Mouse (Mus musculus) embryonic facial prominence, embryonic 12.5 days (tissue): Measurements from ENCODE around the gene Ntn5. TPM values are rescaled to one million over a fixed set of nuclear protein-coding genes. Genes with fewer than 3 reads are reported as not detected.

Experiments
- ATAC-seq: fragments of 200-750 bp; cut with Nextera tagmentation; 2 replicates; pipeline ENCODE4 v1.8.0; 2017; ENCODE audit not compliant: insufficient number of reproducible peaks, insufficient read depth, low FRiP score, low TSS enrichment
- H3K27ac ChIP-seq: fragments of 300-500 bp; sonication (generic); 2 replicates; pipeline ENCODE4 v1.5.1; 2016; ENCODE audit warnings: mild to moderate bottlenecking
- H3K27me3 ChIP-seq: fragments of 300-500 bp; sonication (generic); 2 replicates; pipeline ENCODE4 v1.6.1; 2016; ENCODE audit warnings: mild to moderate bottlenecking, moderate library complexity
- H3K36me3 ChIP-seq: fragments of 300-500 bp; sonication (generic); 2 replicates; pipeline ENCODE4 v1.6.1; 2016; ENCODE audit warnings: mild to moderate bottlenecking
- H3K4me1 ChIP-seq: fragments of 300-500 bp; sonication (generic); 2 replicates; pipeline ENCODE4 v1.6.1; 2016
- H3K4me2 ChIP-seq: fragments of 300-500 bp; sonication (generic); replicated peaks from 2 replicates; pipeline ENCODE4 v1.6.1; 2016; ENCODE audit warnings: mild to moderate bottlenecking, moderate library complexity
- H3K4me3 ChIP-seq: fragments of 300-500 bp; sonication (generic); 2 replicates; pipeline ENCODE4 v1.5.1; 2016; ENCODE audit warnings: mild to moderate bottlenecking
- H3K9ac ChIP-seq: fragments of 300-500 bp; sonication (generic); 2 replicates; pipeline ENCODE4 v1.6.1; 2016; ENCODE audit warnings: mild to moderate bottlenecking, moderate library complexity
- H3K9me3 ChIP-seq: fragments of 300-500 bp; sonication (generic); 2 replicates; pipeline ENCODE4 v1.6.1; 2016; ENCODE audit warnings: mild to moderate bottlenecking, moderate library complexity
- WGBS: fragments of 180-500 bp; shearing (Covaris S2); methylation state at CpG from one replicate; pipeline ENCODE4 v1.1.7; 2016; 5-methylcytosine and 5-hydroxymethylcytosine counted together
- polyA plus RNA-seq: library from polyadenylated mRNA; unstranded; fragments of >200 nt; fragmentation: Nextera tagmentation; extraction: Ambion mirVana; gene quantifications from 2 replicates; pipeline ENCODE4 v1.2.1, GENCODE M21; 2016

Gene Ntn5
- polyA plus RNA-seq, 1 experiment from 2014 or later = 0.67 TPM

GRCm38 (mm10) chr7:45686841-45687240 lies 3.0 kb downstream of the Ntn5 start:
- no peaks in the 10 kb centered on the region for H3K9me3 ChIP-seq
- H3K36me3 ChIP-seq = no peaks in the 10 kb centered on the region
- H3K4me1 ChIP-seq = peaks cover 26% of the 10 kb centered on the region
- H3K27me3 ChIP-seq = 0 out of 2 replicates have a peak, but pooled peaks cover 6% of the 10 kb centered on the region
- H3K9ac ChIP-seq = no peak overlapping the region
- H3K4me3 ChIP-seq = no peak overlapping the region
- 66% methylated on average over 3 of the region's 3 CpGs for WGBS
- no peak overlapping the region for H3K27ac ChIP-seq
- ATAC-seq = no peak
- H3K4me2 ChIP-seq = no peak overlapping the region

- 53% methylated on average over 6 of the region's 6 CpGs for WGBS
- ATAC-seq = no peak
- peaks cover 28% of the 10 kb centered on the region for H3K4me1 ChIP-seq
- H3K4me2 ChIP-seq = no peak overlapping the region
- no peak overlapping the region for H3K27ac ChIP-seq
- H3K4me3 ChIP-seq = no peak overlapping the region
- 0 out of 2 replicates have a peak, but pooled peaks cover 6% of the 10 kb centered on the region for H3K27me3 ChIP-seq
- no peak overlapping the region for H3K9ac ChIP-seq
- H3K9me3 ChIP-seq = no peaks in the 10 kb centered on the region
- H3K36me3 ChIP-seq = no peaks in the 10 kb centered on the region
These were observed 5.3 kb downstream of the Ntn5 start for GRCm38 (mm10) chr7:45689099-45689498.

- 72% methylated on average over 11 of the region's 11 CpGs for WGBS
- Histone ChIP-seq H3K9me3 (no peaks in the 10 kb centered on the region), H3K4me2 (no peak overlapping the region), H3K27ac (no peak overlapping the region), H3K27me3 (0 out of 2 replicates have a peak, but pooled peaks cover 3% of the 10 kb centered on the region), H3K4me1 (peaks cover 29% of the 10 kb centered on the region), H3K36me3 (no peaks in the 10 kb centered on the region), H3K9ac (no peak overlapping the region), H3K4me3 (no peak overlapping the region)
- no peak for ATAC-seq
These were observed 6.0 kb downstream of the Ntn5 start for GRCm38 (mm10) chr7:45689800-45690199.

GRCm38 (mm10) chr7:45692364-45692763 lies 8.5 kb downstream of the Ntn5 start:
- no peak overlapping the region for H3K27ac ChIP-seq

DNA sequence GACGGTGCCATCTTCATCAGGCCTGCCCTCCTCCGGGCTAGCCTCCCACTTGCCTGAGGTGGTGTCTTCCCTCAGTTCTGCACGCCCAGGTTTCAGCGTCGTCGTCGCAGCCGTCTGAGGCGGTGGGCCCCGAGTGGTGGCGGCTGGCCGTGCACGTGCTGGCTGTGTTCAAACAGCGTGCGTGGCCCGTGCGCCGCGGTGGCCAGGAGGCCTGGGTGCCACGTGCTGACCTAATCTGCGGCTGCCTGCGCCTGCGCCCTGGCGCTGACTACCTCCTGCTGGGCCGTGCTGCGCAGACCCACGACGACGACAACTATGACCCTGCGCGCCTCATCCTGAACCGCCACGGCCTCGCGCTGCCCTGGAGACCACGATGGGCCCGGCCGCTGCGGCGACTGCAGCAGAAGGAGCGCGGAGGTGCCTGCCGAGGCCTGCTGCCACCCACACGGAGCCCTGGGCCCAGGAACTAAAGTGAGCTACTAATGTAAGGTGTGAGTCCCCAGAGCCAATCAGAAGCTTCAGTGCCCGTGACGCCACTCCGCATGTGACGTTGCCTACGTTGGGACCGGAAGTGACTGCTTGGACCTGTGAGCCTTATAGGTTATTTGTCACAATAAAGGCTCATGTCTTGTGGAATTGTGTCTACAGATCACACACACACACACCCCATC lies 10.2 kb downstream of the Ntn5 start, which contains the start of gene Sec1:
Gene Sec1 (minus strand): TSS at position 482 of the 671 bp plus-strand sequence.
- Histone ChIP-seq H3K27me3 (peaks cover 9% of the 10 kb centered on the region), H3K27ac (peak within 1 kb of the TSS; percentile 76), H3K4me3 (no peak within 1 kb of the TSS), H3K4me1 (peaks cover 20% of the 10 kb centered on the region), H3K9me3 (no peaks in the 10 kb centered on the region), H3K4me2 (no peak within 1 kb of the TSS), H3K36me3 (no peaks in the 10 kb centered on the region), H3K9ac (no peak within 1 kb of the TSS)
- 92% methylated on average over 50 of the region's 50 CpGs for WGBS
- ATAC-seq = no peak

More at GRCm38 (mm10) chr7:45692364-45692763, 8.5 kb downstream of the Ntn5 start:
- ATAC-seq = no peak
- Histone ChIP-seq H3K4me3 (no peak overlapping the region), H3K4me1 (peaks cover 20% of the 10 kb centered on the region), H3K27me3 (no peaks in the 10 kb centered on the region), H3K4me2 (no peak overlapping the region), H3K9me3 (no peaks in the 10 kb centered on the region), H3K9ac (no peak overlapping the region), H3K36me3 (no peaks in the 10 kb centered on the region)
- 93% methylated on average over 2 of the region's 2 CpGs for WGBS

DNA sequence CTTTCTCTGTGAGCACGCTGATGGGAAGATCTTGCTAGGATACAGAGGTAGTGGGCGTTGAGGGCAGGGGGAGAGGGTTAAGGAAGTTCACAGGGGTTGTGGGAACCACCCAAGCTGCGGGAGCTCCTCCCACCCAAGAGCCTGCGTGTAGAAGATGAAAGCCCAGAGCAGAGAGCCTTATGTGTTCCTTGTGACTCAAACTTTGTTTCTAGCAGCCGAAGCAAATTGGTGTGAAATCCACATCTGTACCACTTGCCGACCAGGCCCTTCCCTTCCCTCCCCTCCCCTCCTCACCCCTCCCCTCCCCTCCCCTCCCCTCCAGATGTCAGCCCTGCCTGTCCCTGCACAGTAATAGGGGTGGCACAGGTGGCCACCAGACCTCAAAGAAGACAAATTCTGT lies 11.3 kb downstream of the Ntn5 start:
- 0 out of 2 replicates have a peak, but pooled peaks have one; percentile 24 for ATAC-seq

GRCm38 (mm10) chr7:45697894-45698293 lies 14.1 kb downstream of the Ntn5 start:
- WGBS = 86% methylated on average over 7 of the region's 7 CpGs
- Histone ChIP-seq H3K4me3 (no peak overlapping the region), H3K4me1 (peaks cover 38% of the 10 kb centered on the region), H3K36me3 (no peaks in the 10 kb centered on the region), H3K27ac (no peak overlapping the region), H3K9me3 (no peaks in the 10 kb centered on the region), H3K27me3 (peaks cover 26% of the 10 kb centered on the region), H3K9ac (no peak overlapping the region), H3K4me2 (no peak overlapping the region)
- no peak for ATAC-seq

More for the DNA sequence above, 11.3 kb downstream of the Ntn5 start:
- Histone ChIP-seq H3K27ac (peak overlapping the region; percentile 76), H3K27me3 (peaks cover 19% of the 10 kb centered on the region), H3K4me2 (no peak overlapping the region), H3K9me3 (no peaks in the 10 kb centered on the region), H3K9ac (no peak overlapping the region), H3K4me1 (peaks cover 29% of the 10 kb centered on the region), H3K36me3 (no peaks in the 10 kb centered on the region), H3K4me3 (no peak overlapping the region)
- 11% methylated on average over 6 of the region's 6 CpGs for WGBS

GRCm38 (mm10) chr7:45699523-45700141 lies 15.8 kb downstream of the Ntn5 start, which contains the start of gene Car11:
Car11 (plus strand) TSS chr7:45699843.
- H3K36me3 ChIP-seq = no peaks in the 10 kb centered on the region
- peaks cover 41% of the 10 kb centered on the region for H3K4me1 ChIP-seq
- H3K4me2 ChIP-seq = peak within 1 kb of the TSS; percentile 89
- H3K9me3 ChIP-seq = no peaks in the 10 kb centered on the region
- WGBS = 2% methylated on average over 36 of the region's 36 CpGs
- no peak for ATAC-seq
- 0 out of 2 replicates have a peak within 1 kb of the TSS, but pooled peaks have one; percentile 60 for H3K27ac ChIP-seq
- peak within 1 kb of the TSS; percentile 53 for H3K9ac ChIP-seq
- H3K27me3 ChIP-seq = peaks cover 26% of the 10 kb centered on the region
- H3K4me3 ChIP-seq = peak within 1 kb of the TSS; percentile 43

DNA sequence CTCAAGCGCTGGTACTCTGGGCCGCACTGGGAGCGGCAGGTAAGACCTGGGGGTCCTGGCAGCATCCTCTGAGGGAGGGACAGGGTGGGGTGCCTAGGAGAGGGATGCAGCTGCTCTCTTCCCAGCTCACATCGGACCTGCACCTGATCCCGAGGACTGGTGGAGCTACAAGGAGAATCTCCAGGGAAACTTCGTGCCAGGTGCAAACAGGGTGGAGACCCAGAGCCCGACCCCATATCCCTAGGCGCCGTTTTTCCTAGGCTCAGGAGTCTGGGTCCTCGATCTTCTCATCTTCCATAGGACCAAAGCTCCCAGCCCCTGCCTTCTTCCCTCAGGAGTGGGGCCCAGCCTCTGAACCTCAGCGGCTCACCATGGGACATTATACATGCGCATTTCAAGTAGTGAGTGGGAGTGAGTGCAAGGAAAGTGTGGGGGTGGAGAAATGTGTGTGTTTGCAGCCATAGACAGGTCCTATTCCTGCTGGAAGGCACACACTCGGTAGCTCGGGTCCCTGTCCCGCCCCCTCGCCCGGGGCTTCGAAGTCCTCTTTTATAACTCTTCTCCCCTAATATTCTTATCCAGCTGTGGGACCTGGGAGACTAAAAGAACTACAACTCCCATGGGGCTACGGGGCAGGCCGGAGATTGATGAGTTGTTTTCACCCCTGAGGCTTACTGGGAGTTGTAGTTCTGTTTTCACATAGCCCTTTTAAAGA lies 16.6 kb downstream of the Ntn5 start:
- H3K4me1 ChIP-seq = peaks cover 33% of the 10 kb centered on the region
- H3K4me3 ChIP-seq = peak overlapping the region; percentile 43
- H3K36me3 ChIP-seq = no peaks in the 10 kb centered on the region
- H3K9me3 ChIP-seq = no peaks in the 10 kb centered on the region
- H3K27me3 ChIP-seq = peaks cover 26% of the 10 kb centered on the region
- peak overlapping the region; percentile 89 for H3K4me2 ChIP-seq
- under 1% methylated on average over 20 of the region's 20 CpGs for WGBS
- H3K9ac ChIP-seq = peak overlapping the region; percentile 53
- 0 out of 2 replicates have a peak overlapping the region, but pooled peaks have one; percentile 60 for H3K27ac ChIP-seq
- ATAC-seq = no peak

DNA sequence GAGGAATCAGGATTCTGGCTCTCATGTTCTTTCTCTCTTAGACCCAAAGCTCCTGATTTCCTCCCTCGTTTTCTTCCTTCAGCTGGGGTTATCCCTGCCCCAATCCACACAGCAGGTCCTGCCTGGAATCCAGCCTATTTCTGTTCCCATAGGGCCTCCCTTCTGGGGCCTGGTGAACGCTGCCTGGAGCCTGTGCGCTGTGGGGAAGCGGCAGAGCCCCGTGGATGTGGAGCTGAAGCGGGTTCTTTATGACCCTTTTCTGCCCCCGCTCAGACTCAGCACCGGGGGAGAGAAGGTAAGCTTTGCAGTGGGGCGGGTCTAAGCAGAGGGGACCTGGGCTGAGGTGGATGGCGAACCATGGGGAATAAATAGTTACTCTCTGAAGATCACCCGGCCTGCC lies 17.2 kb downstream of the Ntn5 start:
- Histone ChIP-seq H3K4me1 (peaks cover 34% of the 10 kb centered on the region), H3K36me3 (no peaks in the 10 kb centered on the region), H3K4me3 (peak overlapping the region; percentile 43), H3K27me3 (peaks cover 26% of the 10 kb centered on the region), H3K9me3 (no peaks in the 10 kb centered on the region), H3K9ac (0 out of 2 replicates have a peak overlapping the region, but pooled peaks have one; percentile 27), H3K4me2 (peak overlapping the region; percentile 89), H3K27ac (peak overlapping the region; percentile 60; the same call in 1 of the 2 replicates)
- ATAC-seq = no peak
- 26% methylated on average over 11 of the region's 11 CpGs for WGBS

GRCm38 (mm10) chr7:45701607-45702006 lies 17.8 kb downstream of the Ntn5 start:
- Histone ChIP-seq H3K36me3 (no peaks in the 10 kb centered on the region), H3K4me1 (peaks cover 34% of the 10 kb centered on the region), H3K9ac (0 out of 2 replicates have a peak overlapping the region, but pooled peaks have one; percentile 27), H3K27me3 (peaks cover 26% of the 10 kb centered on the region), H3K9me3 (no peaks in the 10 kb centered on the region), H3K4me3 (peak overlapping the region; percentile 43), H3K27ac (no peak overlapping the region), H3K4me2 (peak overlapping the region; percentile 89)
- WGBS = 83% methylated on average over 11 of the region's 11 CpGs
- ATAC-seq = no peak
